Mouse (Mus musculus): ENCODE measurements around the gene Mup19. TPM values are rescaled to one million over a fixed set of nuclear protein-coding genes. Genes with fewer than 3 reads are reported as not detected.
"Not testable (repeated sequence)": the region's sequence is repeated elsewhere in the genome, so short reads cannot be mapped to it uniquely, and the experiment has no call there.

Mup19 gene
- polyA plus RNA-seq (2015; fragmentation: Nextera tagmentation; extraction: Ambion mirVana), result not detected in 2 replicates

GRCm38 (mm10) chr4:61782169-61782568 lies at the start of gene Mup19:
Gene Mup19 (minus strand): TSS chr4:61782269.
- not testable (repeated sequence) for ATAC-seq; H3K9me3 ChIP-seq (ENCODE audit: control insufficient read depth, low read length); H3K4me3 ChIP-seq (ENCODE audit: low read length); H3K27me3 ChIP-seq (replicated peaks; ENCODE audit: control insufficient read depth, insufficient read depth, low read length); H3K36me3 ChIP-seq (ENCODE audit: control insufficient read depth, insufficient read depth, low read length); H3K9ac ChIP-seq (ENCODE audit: low read depth, low read length); H3K4me2 ChIP-seq (ENCODE audit: low read depth, low read length); H3K4me1 ChIP-seq (ENCODE audit: control insufficient read depth, insufficient read depth, low read length); H3K27ac ChIP-seq (ENCODE audit: low read length)
- WGBS, result 89% methylated on average over 1 of the region's 5 CpGs

GRCm38 (mm10) chr4:61829211-61829610 lies 47.1 kb upstream of the Mup19 start:
- H3K9ac ChIP-seq (ENCODE audit: low read depth, low read length), result no peak overlapping the region
- no peak for ATAC-seq
- H3K4me2 ChIP-seq (ENCODE audit: low read depth, low read length), result no peak overlapping the region
- WGBS, result 78% methylated on average over 4 of the region's 4 CpGs
- H3K4me3 ChIP-seq (ENCODE audit: low read length), result no peak overlapping the region
- no peaks in the 10 kb centered on the region for H3K27me3 ChIP-seq (replicated peaks; ENCODE audit: control insufficient read depth, insufficient read depth, low read length)
- no peak overlapping the region for H3K27ac ChIP-seq (ENCODE audit: low read length)
- H3K36me3 ChIP-seq (ENCODE audit: control insufficient read depth, insufficient read depth, low read length), result no peaks in the 10 kb centered on the region
- H3K9me3 ChIP-seq (ENCODE audit: control insufficient read depth, low read length), result no peaks in the 10 kb centered on the region
- no peaks in the 10 kb centered on the region for H3K4me1 ChIP-seq (ENCODE audit: control insufficient read depth, insufficient read depth, low read length)

DNA sequence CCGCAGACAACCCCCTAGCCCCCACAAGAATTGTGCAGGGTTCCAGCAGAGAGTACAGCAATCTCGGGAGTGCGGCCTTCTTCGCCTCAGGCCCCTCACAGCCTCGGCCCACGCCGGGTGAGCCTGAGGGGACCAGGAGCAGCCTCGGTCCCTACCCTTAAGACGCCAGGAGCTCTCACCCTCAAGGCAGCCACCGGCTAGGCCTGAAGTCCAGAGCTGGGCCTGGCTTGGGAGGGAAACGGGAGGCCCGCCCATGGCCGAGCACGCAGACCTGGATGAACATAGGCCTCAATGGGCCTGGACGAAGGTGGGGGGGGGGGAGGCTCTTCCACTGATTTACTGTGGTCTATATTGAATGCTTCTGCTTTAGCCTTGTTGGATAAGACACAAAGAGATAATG lies 41.1 kb upstream of the Mup19 start:
- no peak overlapping the region for H3K4me3 ChIP-seq (ENCODE audit: low read length)
- H3K27me3 ChIP-seq (replicated peaks; ENCODE audit: control insufficient read depth, insufficient read depth, low read length), result no peaks in the 10 kb centered on the region
- H3K4me1 ChIP-seq (ENCODE audit: control insufficient read depth, insufficient read depth, low read length), result no peaks in the 10 kb centered on the region
- ATAC-seq, result no peak
- H3K9me3 ChIP-seq (ENCODE audit: control insufficient read depth, low read length), result peaks cover 4% of the 10 kb centered on the region
- H3K4me2 ChIP-seq (ENCODE audit: low read depth, low read length), result no peak overlapping the region
- H3K9ac ChIP-seq (ENCODE audit: low read depth, low read length), result no peak overlapping the region
- H3K36me3 ChIP-seq (ENCODE audit: control insufficient read depth, insufficient read depth, low read length), result no peaks in the 10 kb centered on the region
- 94% methylated on average over 15 of the region's 15 CpGs for WGBS
- H3K27ac ChIP-seq (ENCODE audit: low read length), result no peak overlapping the region

DNA sequence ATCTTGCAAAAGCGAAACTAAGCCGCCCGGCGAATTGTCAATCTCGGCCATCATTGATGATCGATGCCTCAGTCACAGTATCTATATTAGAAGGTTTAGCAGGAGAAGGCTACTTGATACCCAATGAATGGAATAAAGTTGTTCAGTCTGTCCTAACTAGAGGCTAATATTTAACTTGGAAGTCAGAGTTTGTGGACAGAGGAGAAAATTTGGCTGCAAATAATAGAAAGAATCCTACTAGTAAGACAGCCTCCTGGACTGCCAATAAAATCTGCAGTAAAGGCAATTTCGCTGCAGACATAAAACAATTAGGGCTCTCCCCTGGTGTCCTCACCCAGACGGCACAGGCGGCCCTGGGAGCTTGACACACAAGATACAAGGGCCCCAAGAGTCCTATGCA lies 40.5 kb upstream of the Mup19 start:
- ATAC-seq; H3K27ac ChIP-seq (ENCODE audit: low read length); H3K9ac ChIP-seq (ENCODE audit: low read depth, low read length); H3K9me3 ChIP-seq (ENCODE audit: control insufficient read depth, low read length); H3K4me1 ChIP-seq (ENCODE audit: control insufficient read depth, insufficient read depth, low read length); H3K36me3 ChIP-seq (ENCODE audit: control insufficient read depth, insufficient read depth, low read length); H3K27me3 ChIP-seq (replicated peaks; ENCODE audit: control insufficient read depth, insufficient read depth, low read length); H3K4me3 ChIP-seq (ENCODE audit: low read length); H3K4me2 ChIP-seq (ENCODE audit: low read depth, low read length): not testable (repeated sequence)
- 86% methylated on average over 9 of the region's 9 CpGs for WGBS

- no peak overlapping the region for H3K27ac ChIP-seq (ENCODE audit: low read length)
- H3K27me3 ChIP-seq (replicated peaks; ENCODE audit: control insufficient read depth, insufficient read depth, low read length), result no peaks in the 10 kb centered on the region
- no peak overlapping the region for H3K9ac ChIP-seq (ENCODE audit: low read depth, low read length)
- no peak overlapping the region for H3K4me2 ChIP-seq (ENCODE audit: low read depth, low read length)
- no peaks in the 10 kb centered on the region for H3K4me1 ChIP-seq (ENCODE audit: control insufficient read depth, insufficient read depth, low read length)
- no peak overlapping the region for H3K4me3 ChIP-seq (ENCODE audit: low read length)
- WGBS, result 52% methylated on average over 2 of the region's 2 CpGs
- no peaks in the 10 kb centered on the region for H3K36me3 ChIP-seq (ENCODE audit: control insufficient read depth, insufficient read depth, low read length)
- no peaks in the 10 kb centered on the region for H3K9me3 ChIP-seq (ENCODE audit: control insufficient read depth, low read length)
- ATAC-seq, result no peak
Measured at GRCm38 (mm10) chr4:61815602-61816001, 33.5 kb upstream of the Mup19 start.

- H3K36me3 ChIP-seq (ENCODE audit: control insufficient read depth, insufficient read depth, low read length), result no peaks in the 10 kb centered on the region
- H3K27ac ChIP-seq (ENCODE audit: low read length), result no peak overlapping the region
- H3K4me1 ChIP-seq (ENCODE audit: control insufficient read depth, insufficient read depth, low read length), result no peaks in the 10 kb centered on the region
- ATAC-seq, result no peak
- H3K27me3 ChIP-seq (replicated peaks; ENCODE audit: control insufficient read depth, insufficient read depth, low read length), result no peaks in the 10 kb centered on the region
- H3K9ac ChIP-seq (ENCODE audit: low read depth, low read length), result no peak overlapping the region
- no peaks in the 10 kb centered on the region for H3K9me3 ChIP-seq (ENCODE audit: control insufficient read depth, low read length)
- no peak overlapping the region for H3K4me3 ChIP-seq (ENCODE audit: low read length)
- H3K4me2 ChIP-seq (ENCODE audit: low read depth, low read length), result no peak overlapping the region
Measured at GRCm38 (mm10) chr4:61813435-61813834, 31.4 kb upstream of the Mup19 start.

DNA sequence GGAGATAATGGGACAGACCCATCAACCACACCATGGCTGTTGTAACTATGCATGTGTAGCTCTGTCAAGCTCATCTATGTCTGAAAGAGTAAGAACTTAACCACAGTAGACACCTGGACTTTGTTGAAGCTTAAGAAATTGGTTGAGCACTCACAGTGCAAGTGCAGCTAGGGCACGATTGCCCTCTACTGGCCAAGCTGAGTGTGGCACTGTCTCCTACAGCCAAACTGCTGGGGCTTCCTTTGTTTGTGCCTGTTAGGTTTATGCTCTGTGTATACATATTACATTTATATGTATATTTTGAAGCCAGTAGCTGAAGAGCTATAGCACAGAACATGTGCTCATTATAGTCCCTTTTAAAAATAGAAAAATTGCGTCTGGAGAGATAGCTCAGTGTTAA lies 29.1 kb upstream of the Mup19 start:
- H3K9me3 ChIP-seq (ENCODE audit: control insufficient read depth, low read length); H3K4me3 ChIP-seq (ENCODE audit: low read length); ATAC-seq; H3K27me3 ChIP-seq (replicated peaks; ENCODE audit: control insufficient read depth, insufficient read depth, low read length); H3K27ac ChIP-seq (ENCODE audit: low read length); H3K4me2 ChIP-seq (ENCODE audit: low read depth, low read length); H3K36me3 ChIP-seq (ENCODE audit: control insufficient read depth, insufficient read depth, low read length); H3K4me1 ChIP-seq (ENCODE audit: control insufficient read depth, insufficient read depth, low read length); H3K9ac ChIP-seq (ENCODE audit: low read depth, low read length): not testable (repeated sequence)
- 24% methylated on average over 2 of the region's 2 CpGs for WGBS

DNA sequence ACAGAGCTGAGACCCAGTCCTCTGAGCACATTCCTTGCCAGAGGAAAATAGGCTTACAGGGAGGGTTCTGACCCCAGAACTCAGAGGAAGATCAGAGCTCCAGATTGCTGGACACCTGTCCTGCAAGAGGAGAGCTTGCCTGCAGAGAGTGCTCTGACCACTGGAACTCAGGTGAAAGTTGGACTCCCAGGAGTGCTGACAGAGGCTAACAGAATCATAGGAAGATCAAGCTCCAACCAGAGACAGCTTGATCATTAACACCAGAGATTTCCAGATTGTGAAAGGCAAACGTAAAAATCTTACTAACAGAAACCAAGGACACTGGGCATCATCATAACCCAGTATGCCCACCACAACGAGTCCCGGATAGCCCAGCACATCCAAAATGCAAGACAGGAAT lies 26.9 kb upstream of the Mup19 start:
- not testable (repeated sequence) for H3K36me3 ChIP-seq (ENCODE audit: control insufficient read depth, insufficient read depth, low read length); H3K4me1 ChIP-seq (ENCODE audit: control insufficient read depth, insufficient read depth, low read length); H3K9ac ChIP-seq (ENCODE audit: low read depth, low read length); H3K4me3 ChIP-seq (ENCODE audit: low read length); H3K4me2 ChIP-seq (ENCODE audit: low read depth, low read length); H3K27ac ChIP-seq (ENCODE audit: low read length); H3K9me3 ChIP-seq (ENCODE audit: control insufficient read depth, low read length); H3K27me3 ChIP-seq (replicated peaks; ENCODE audit: control insufficient read depth, insufficient read depth, low read length); ATAC-seq
- 78% methylated on average over 3 of the region's 3 CpGs for WGBS

- H3K4me2 ChIP-seq (ENCODE audit: low read depth, low read length); H3K4me1 ChIP-seq (ENCODE audit: control insufficient read depth, insufficient read depth, low read length); H3K4me3 ChIP-seq (ENCODE audit: low read length); H3K9me3 ChIP-seq (ENCODE audit: control insufficient read depth, low read length); H3K36me3 ChIP-seq (ENCODE audit: control insufficient read depth, insufficient read depth, low read length); H3K27ac ChIP-seq (ENCODE audit: low read length); H3K27me3 ChIP-seq (replicated peaks; ENCODE audit: control insufficient read depth, insufficient read depth, low read length); ATAC-seq; H3K9ac ChIP-seq (ENCODE audit: low read depth, low read length): not testable (repeated sequence)
- 94% methylated on average over 1 of the region's 1 CpGs for WGBS
Measured at GRCm38 (mm10) chr4:61789699-61790098, 7.6 kb upstream of the Mup19 start.

- H3K4me2 ChIP-seq (ENCODE audit: low read depth, low read length); H3K27ac ChIP-seq (ENCODE audit: low read length); H3K4me1 ChIP-seq (ENCODE audit: control insufficient read depth, insufficient read depth, low read length); H3K4me3 ChIP-seq (ENCODE audit: low read length); H3K9ac ChIP-seq (ENCODE audit: low read depth, low read length); H3K27me3 ChIP-seq (replicated peaks; ENCODE audit: control insufficient read depth, insufficient read depth, low read length); H3K9me3 ChIP-seq (ENCODE audit: control insufficient read depth, low read length); H3K36me3 ChIP-seq (ENCODE audit: control insufficient read depth, insufficient read depth, low read length); ATAC-seq: not testable (repeated sequence)
- 71% methylated on average over 1 of the region's 1 CpGs for WGBS
Measured at GRCm38 (mm10) chr4:61784231-61784630, 2.2 kb upstream of the Mup19 start.

Data from intestine, embryonic 16.5 days (tissue).